Mouse (Mus musculus) liver, embryonic 14.5 days (tissue): ENCODE data around the gene Thsd4. TPM values are rescaled to one million over a fixed set of nuclear protein-coding genes. Genes with fewer than 3 reads are reported as not detected.

Experiments
- ATAC-seq: fragments of 200-750 bp; cut with Nextera tagmentation; 2 replicates; pipeline ENCODE4 v1.8.0; 2017; ENCODE audit warnings: moderate number of reproducible peaks, mild to moderate bottlenecking, moderate library complexity; ENCODE audit not compliant: insufficient read depth
- DNase-seq, 3 experiments: peaks; one replicate each; pipeline ENCODE4 v3.0.0-alpha.2; 2012 to 2013; ENCODE audit warnings: low read depth in 3 of 3, low spot score in 3 of 3
- H3K27ac ChIP-seq: fragments of 300-500 bp; sonication (generic); 2 replicates; pipeline ENCODE4 v1.5.1; 2014; ENCODE audit warnings: moderate library complexity, mild to moderate bottlenecking, control low read depth, inconsistent platforms
- H3K27me3 ChIP-seq: fragments of 300-500 bp; sonication (generic); 2 replicates; pipeline ENCODE4 v1.6.1; 2014; ENCODE audit warnings: mild to moderate bottlenecking, low read length, moderate library complexity; ENCODE audit not compliant: control insufficient read depth, insufficient read depth
- H3K36me3 ChIP-seq: fragments of 300-500 bp; sonication (generic); replicated peaks from 2 replicates; pipeline ENCODE4 v1.6.1; 2014; ENCODE audit warnings: low read depth; ENCODE audit not compliant: control insufficient read depth, insufficient read depth
- H3K4me1 ChIP-seq, 2 experiments: fragments of 200-500 bp in 1 of 2; fragments of 300-500 bp in 1 of 2; sonication (generic) in 1 of 2; replicated peaks; 2 replicates each; pipeline ENCODE4 v1.6.1; 2012 to 2014; ENCODE audit warnings: antibody characterized with exemption in 1 of 2, inconsistent platforms in 1 of 2, low read length in 1 of 2; ENCODE audit not compliant: control insufficient read depth in 2 of 2, insufficient read depth in 2 of 2
- H3K4me2 ChIP-seq: fragments of 300-500 bp; sonication (generic); 2 replicates; pipeline ENCODE4 v1.6.1; 2014; ENCODE audit warnings: low read depth, mild to moderate bottlenecking, control low read depth, moderate library complexity
- H3K4me3 ChIP-seq, 2 experiments: fragments of 200-500 bp in 1 of 2; fragments of 300-500 bp in 1 of 2; sonication (generic) in 1 of 2; 2 replicates each; pipeline ENCODE4 v1.5.1; 2012 to 2014; ENCODE audit warnings: low read depth in 2 of 2, low read length in 2 of 2, mild to moderate bottlenecking in 2 of 2, control low read depth in 1 of 2, inconsistent platforms in 1 of 2, moderate library complexity in 1 of 2; ENCODE audit not compliant: insufficient read depth in 1 of 2
- H3K9ac ChIP-seq: fragments of 300-500 bp; sonication (generic); replicated peaks from 2 replicates; pipeline ENCODE4 v1.6.1; 2014; ENCODE audit warnings: mild to moderate bottlenecking, control low read depth, moderate library complexity
- H3K9me3 ChIP-seq: fragments of 300-500 bp; sonication (generic); 2 replicates; pipeline ENCODE4 v1.6.1; 2016; ENCODE audit warnings: low read length, mixed read lengths; ENCODE audit not compliant: control insufficient read depth
- CTCF ChIP-seq: IDR thresholded peaks from 2 replicates; pipeline ENCODE4 v1.5.1; 2016; ENCODE audit warnings: antibody characterized with exemption, low read depth, control low read depth
- EP300 ChIP-seq: IDR thresholded peaks from 2 replicates; pipeline ENCODE4 v1.6.1; 2016; ENCODE audit warnings: antibody characterized with exemption, low read depth
- WGBS: fragments of 180-500 bp; shearing (Covaris S2); extraction: QIAGEN DNeasy Blood & Tissue Kit; methylation state at CpG from one replicate; pipeline ENCODE4 v1.1.7; 2014; ENCODE audit not compliant: insufficient replicate concordance; 5-methylcytosine and 5-hydroxymethylcytosine counted together
- polyA plus RNA-seq, 2 experiments: library from polyadenylated mRNA; depleted of rRNA in 1 of 2; stranded (reverse) in 1 of 2; unstranded in 1 of 2; fragments of >200 nt; fragmentation: Nextera tagmentation in 1 of 2; extraction: Ambion mirVana in 1 of 2; gene quantifications; 2 replicates each; pipeline versions ENCODE4 v1.2.1 to v1.2.3; 2012 to 2014

Gene Thsd4
- polyA plus RNA-seq, 2 experiments, result 0.43 to 0.48 TPM

DNA sequence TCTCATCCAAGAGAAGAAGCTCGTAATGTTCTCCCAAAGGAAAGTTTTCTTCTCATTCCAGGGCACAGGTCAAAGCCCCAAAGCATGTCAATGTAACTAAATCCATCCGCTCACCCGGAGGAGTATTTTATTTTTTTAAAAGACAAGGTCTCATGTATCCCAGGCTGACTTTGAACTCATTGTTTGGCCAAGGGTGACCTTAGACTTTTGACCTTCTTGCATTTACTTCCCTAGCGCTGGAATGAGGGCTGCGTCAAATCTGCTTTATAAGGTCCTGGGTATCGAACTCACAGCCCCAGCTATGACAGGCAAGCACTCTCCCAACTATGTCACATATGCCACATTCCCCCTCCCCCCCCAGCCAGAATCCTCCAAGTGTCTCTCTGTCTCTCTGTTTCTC is 137.1 kb downstream of the Thsd4 start:
- H3K4me2 ChIP-seq, result no peak overlapping the region
- H3K4me1 ChIP-seq, result no peaks in the 10 kb centered on the region
- H3K4me3 ChIP-seq, result no peak overlapping the region
- no peak overlapping the region for H3K9ac ChIP-seq
- no peak for ATAC-seq
- 68% methylated on average over 6 of the region's 6 CpGs for WGBS
- no peak for TF ChIP-seq CTCF
- no peak for TF ChIP-seq EP300
- H3K36me3 ChIP-seq, result no peaks in the 10 kb centered on the region
- H3K27me3 ChIP-seq, result no peaks in the 10 kb centered on the region
- no peak for DNase-seq
- H3K9me3 ChIP-seq, result no peaks in the 10 kb centered on the region
- H3K27ac ChIP-seq, result no peak overlapping the region

DNA sequence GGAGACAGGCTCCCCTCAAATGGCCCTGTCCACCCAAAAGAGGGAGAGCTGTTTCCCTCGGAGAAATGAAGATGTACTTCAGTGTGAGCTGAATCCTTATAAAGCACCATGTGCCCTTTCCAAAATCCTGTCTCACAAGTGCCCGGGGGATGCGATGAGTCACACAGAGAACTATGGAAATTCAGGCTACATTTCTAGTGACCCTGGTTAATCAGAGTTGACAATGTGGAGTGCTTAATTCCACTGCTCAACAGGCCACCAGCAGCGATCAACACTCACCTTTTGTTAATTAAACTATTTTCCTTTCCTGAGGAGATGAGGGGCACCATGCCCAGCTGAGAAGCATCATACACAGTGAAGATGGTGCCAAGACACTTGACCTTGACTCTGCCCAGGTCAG is 138.9 kb downstream of the Thsd4 start:
- DNase-seq (no peak), ATAC-seq (no peak)
- Histone ChIP-seq H3K36me3 (no peaks in the 10 kb centered on the region), H3K4me2 (no peak overlapping the region), H3K27ac (no peak overlapping the region), H3K9me3 (no peaks in the 10 kb centered on the region), H3K9ac (no peak overlapping the region), H3K4me3 (no peak overlapping the region), H3K4me1 (no peaks in the 10 kb centered on the region), H3K27me3 (no peaks in the 10 kb centered on the region)
- 72% methylated on average over 4 of the region's 4 CpGs for WGBS
- TF ChIP-seq EP300 (no peak), CTCF (no peak)

DNA sequence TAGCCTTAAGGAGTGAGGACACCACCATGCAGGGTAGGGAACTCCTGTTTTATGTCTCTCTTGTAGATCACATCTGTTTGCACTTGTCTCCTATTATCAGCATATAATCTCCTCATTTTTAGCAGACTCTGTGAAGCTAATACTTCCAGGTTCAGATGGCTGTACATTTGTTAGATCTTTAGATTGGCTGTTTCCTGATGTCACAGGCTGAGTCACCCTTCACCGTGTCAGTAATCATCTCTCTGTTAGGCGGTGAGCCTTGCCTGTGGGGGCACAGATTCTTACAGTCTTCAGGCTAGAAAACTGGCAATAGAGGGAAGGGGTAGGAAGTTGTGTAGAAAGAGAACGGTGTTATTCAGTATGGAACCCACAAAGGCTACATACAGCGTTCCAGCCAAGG is 139.3 kb downstream of the Thsd4 start:
- 37% methylated on average over 4 of the region's 4 CpGs for WGBS
- Histone ChIP-seq H3K27ac (no peak overlapping the region), H3K4me1 (no peaks in the 10 kb centered on the region), H3K36me3 (no peaks in the 10 kb centered on the region), H3K4me3 (no peak overlapping the region), H3K27me3 (no peaks in the 10 kb centered on the region), H3K9ac (no peak overlapping the region), H3K4me2 (no peak overlapping the region), H3K9me3 (no peaks in the 10 kb centered on the region)
- ATAC-seq (no peak), DNase-seq (no peak)
- TF ChIP-seq CTCF, result no peak

DNA sequence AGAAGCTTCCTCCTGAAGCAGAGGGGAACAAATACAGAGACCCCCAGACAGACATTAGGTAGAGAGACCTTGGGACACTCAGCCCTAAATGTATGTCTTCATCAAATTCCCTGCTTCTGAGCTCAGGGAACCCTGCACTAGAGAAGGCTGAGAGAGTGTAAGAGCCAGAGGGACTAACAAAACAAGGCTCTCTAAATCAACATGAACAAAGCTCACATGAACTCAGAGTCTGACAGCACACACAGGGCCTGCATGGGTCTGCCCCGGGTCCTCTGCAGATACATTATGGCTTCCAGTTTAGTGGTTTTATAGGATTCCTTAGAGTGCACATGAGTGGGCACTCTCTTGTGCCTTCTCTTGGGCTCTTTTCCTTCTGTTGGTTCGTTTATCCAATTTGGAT is 140.8 kb downstream of the Thsd4 start:
- TF ChIP-seq CTCF (no peak), EP300 (no peak)
- Histone ChIP-seq H3K27ac (no peak overlapping the region), H3K9me3 (no peaks in the 10 kb centered on the region), H3K4me2 (no peak overlapping the region), H3K27me3 (no peaks in the 10 kb centered on the region), H3K4me1 (no peaks in the 10 kb centered on the region), H3K4me3 (no peak overlapping the region), H3K36me3 (no peaks in the 10 kb centered on the region), H3K9ac (no peak overlapping the region)
- WGBS, result 49% methylated on average over 2 of the region's 2 CpGs
- no peak for DNase-seq
- ATAC-seq, result no peak

DNA sequence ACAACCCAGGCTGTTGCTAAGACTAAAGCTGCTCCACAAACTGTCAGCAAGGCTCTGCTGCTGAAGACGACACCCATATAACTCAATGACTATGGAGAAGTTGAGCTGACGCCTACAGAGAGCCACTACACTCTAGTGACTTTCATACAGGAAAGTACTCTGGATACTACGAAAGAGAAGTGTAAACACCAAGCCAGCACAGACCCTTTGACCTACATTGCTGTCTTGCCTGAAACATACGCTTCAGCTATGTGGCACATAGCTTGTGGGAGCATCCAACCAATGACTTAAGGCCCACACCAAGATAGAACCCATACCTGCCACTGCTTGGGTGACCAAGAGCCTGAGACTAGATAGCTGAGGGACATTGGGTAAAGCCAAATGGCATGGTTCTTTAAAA is 141.3 kb downstream of the Thsd4 start:
- Histone ChIP-seq H3K9ac (no peak overlapping the region), H3K4me1 (no peaks in the 10 kb centered on the region), H3K4me2 (no peak overlapping the region), H3K27ac (no peak overlapping the region), H3K27me3 (no peaks in the 10 kb centered on the region), H3K4me3 (no peak overlapping the region), H3K9me3 (no peaks in the 10 kb centered on the region), H3K36me3 (no peaks in the 10 kb centered on the region)
- ATAC-seq, result no peak
- no peak for DNase-seq
- no peak for TF ChIP-seq EP300
- TF ChIP-seq CTCF, result no peak
- WGBS, result 61% methylated on average over 4 of the region's 4 CpGs

DNA sequence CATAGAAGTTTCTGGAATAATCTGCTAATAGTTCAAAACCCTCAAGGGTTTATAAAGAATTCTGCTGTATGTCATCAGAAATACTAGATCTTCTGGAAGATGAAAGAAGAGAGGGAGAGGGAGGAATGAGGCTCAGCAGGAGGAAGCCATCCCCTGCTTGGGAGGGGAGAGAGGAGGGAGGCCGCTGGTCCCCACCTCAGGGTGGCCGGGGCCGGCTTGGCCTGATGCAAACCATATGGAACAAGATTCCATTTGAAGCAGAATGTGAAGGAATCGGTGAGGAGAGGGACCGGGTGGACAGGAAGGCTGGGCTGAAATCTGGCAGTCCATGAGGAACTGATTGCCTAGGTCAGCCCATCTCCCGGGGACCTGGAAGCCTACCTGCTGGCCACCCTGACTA is 143.6 kb downstream of the Thsd4 start:
- Histone ChIP-seq H3K4me2 (no peak overlapping the region), H3K4me3 (no peak overlapping the region), H3K27ac (no peak overlapping the region), H3K9ac (no peak overlapping the region), H3K36me3 (no peaks in the 10 kb centered on the region), H3K9me3 (no peaks in the 10 kb centered on the region), H3K4me1 (no peaks in the 10 kb centered on the region; a peak in 1 of 4 replicates), H3K27me3 (no peaks in the 10 kb centered on the region)
- TF ChIP-seq CTCF (no peak), EP300 (no peak)
- ATAC-seq (no peak), DNase-seq (no peak)
- WGBS, result 76% methylated on average over 6 of the region's 6 CpGs
